Mouse (Mus musculus) spleen, adult 2 months (tissue): ENCODE measurements around the gene Npas3. TPM values are rescaled to one million over a fixed set of nuclear protein-coding genes. Genes with fewer than 3 reads are reported as not detected.

Source experiments
- DNase-seq, 2 experiments: peaks; one replicate each; pipeline versions ENCODE4 v3.0.0 to v3.0.0-alpha.2; 2012 to 2021; ENCODE audit warnings: low spot score in 2 of 2, low read depth in 1 of 2
- H3K27ac ChIP-seq: fragments of 200-500 bp; 2 replicates; pipeline ENCODE4 v1.5.1; 2012; ENCODE audit warnings: low read length, inconsistent platforms; ENCODE audit not compliant: insufficient read depth
- H3K27me3 ChIP-seq: fragments of 200-500 bp; 2 replicates; pipeline ENCODE4 v1.6.1; 2012; ENCODE audit warnings: mild to moderate bottlenecking, moderate library complexity, low read length, inconsistent platforms; ENCODE audit not compliant: control insufficient read depth, insufficient read depth
- H3K36me3 ChIP-seq: fragments of 200-500 bp; 2 replicates; pipeline ENCODE4 v1.6.1; 2012; ENCODE audit warnings: mild to moderate bottlenecking, low read length, inconsistent platforms; ENCODE audit not compliant: control insufficient read depth, insufficient read depth
- H3K4me1 ChIP-seq: fragments of 200-500 bp; 2 replicates; pipeline ENCODE4 v1.6.1; 2011; ENCODE audit warnings: inconsistent platforms; ENCODE audit not compliant: control insufficient read depth, insufficient read depth, insufficient read length
- H3K4me3 ChIP-seq: fragments of 200-500 bp; 2 replicates; pipeline ENCODE4 v1.5.1; 2011; ENCODE audit warnings: mild to moderate bottlenecking, inconsistent platforms; ENCODE audit not compliant: insufficient read depth, insufficient read length; ENCODE audit errors: extremely low read depth
- CTCF ChIP-seq: fragments of 200-500 bp; IDR thresholded peaks from 2 replicates; pipeline ENCODE4 v1.5.1; 2011; ENCODE audit warnings: mild to moderate bottlenecking, inconsistent platforms; ENCODE audit not compliant: insufficient read depth, insufficient read length, insufficient replicate concordance; ENCODE audit errors: extremely low read depth
- POLR2A ChIP-seq: fragments of 200-500 bp; IDR thresholded peaks from 2 replicates; pipeline ENCODE4 v1.6.1; 2011; ENCODE audit warnings: low read depth, low read length, inconsistent platforms
- WGBS: fragments of 180-500 bp; shearing (Covaris S2); methylation state at CpG from one replicate; pipeline ENCODE4 v1.1.7; 2018; 5-methylcytosine and 5-hydroxymethylcytosine counted together
- polyA plus RNA-seq: library from polyadenylated mRNA; depleted of rRNA; stranded (reverse); fragments of >200 nt; gene quantifications from 2 replicates; pipeline ENCODE4 v1.2.3, GENCODE M21; 2012

The Npas3 gene
- polyA plus RNA-seq, 1 experiment, result 0.26 TPM

DNA sequence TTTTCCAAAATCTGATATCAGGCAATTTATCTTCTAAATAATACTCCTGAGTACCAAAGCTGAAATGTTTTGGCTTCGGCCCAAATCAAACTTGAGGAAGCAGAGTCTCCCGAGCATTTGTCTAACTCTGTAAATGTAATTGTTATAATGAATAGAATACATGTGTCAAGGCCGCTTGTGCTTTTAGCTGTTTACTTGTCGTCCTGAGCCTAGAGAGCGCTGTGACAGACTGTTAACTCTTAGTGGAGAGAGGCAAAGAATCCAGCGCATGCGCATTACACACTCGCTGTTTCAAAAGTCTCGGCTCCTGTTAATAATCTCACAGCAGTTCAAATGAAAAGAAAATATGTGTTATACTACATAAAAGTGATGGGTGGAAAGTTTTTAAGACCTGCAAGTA is 94.3 kb downstream of the Npas3 start:
- no peak overlapping the region for H3K27ac ChIP-seq
- H3K36me3 ChIP-seq, result no peaks in the 10 kb centered on the region
- no peak for TF ChIP-seq CTCF
- no peak for TF ChIP-seq POLR2A
- no peak overlapping the region for H3K4me3 ChIP-seq
- H3K4me1 ChIP-seq, result no peaks in the 10 kb centered on the region
- DNase-seq, result no peak
- no peaks in the 10 kb centered on the region for H3K27me3 ChIP-seq
- 82% methylated on average over 9 of the region's 9 CpGs for WGBS

GRCm38 (mm10) chr12:53351860-53352259 is 103.4 kb downstream of the Npas3 start:
- no peak for TF ChIP-seq POLR2A
- TF ChIP-seq CTCF, result no peak
- DNase-seq, result no peak
- Histone ChIP-seq H3K36me3 (no peaks in the 10 kb centered on the region), H3K27me3 (no peaks in the 10 kb centered on the region), H3K27ac (no peak overlapping the region), H3K4me3 (no peak overlapping the region), H3K4me1 (no peaks in the 10 kb centered on the region)
- WGBS, result 79% methylated on average over 7 of the region's 7 CpGs

- DNase-seq, result no peak
- no peak overlapping the region for H3K27ac ChIP-seq
- TF ChIP-seq CTCF, result no peak
- no peak for TF ChIP-seq POLR2A
- no peaks in the 10 kb centered on the region for H3K4me1 ChIP-seq
- 87% methylated on average over 5 of the region's 5 CpGs for WGBS
- no peaks in the 10 kb centered on the region for H3K36me3 ChIP-seq
- H3K4me3 ChIP-seq, result no peak overlapping the region
- no peaks in the 10 kb centered on the region; the same call in 1 of the 2 replicates for H3K27me3 ChIP-seq
Observed at GRCm38 (mm10) chr12:53365751-53366150, 117.3 kb downstream of the Npas3 start.

DNA sequence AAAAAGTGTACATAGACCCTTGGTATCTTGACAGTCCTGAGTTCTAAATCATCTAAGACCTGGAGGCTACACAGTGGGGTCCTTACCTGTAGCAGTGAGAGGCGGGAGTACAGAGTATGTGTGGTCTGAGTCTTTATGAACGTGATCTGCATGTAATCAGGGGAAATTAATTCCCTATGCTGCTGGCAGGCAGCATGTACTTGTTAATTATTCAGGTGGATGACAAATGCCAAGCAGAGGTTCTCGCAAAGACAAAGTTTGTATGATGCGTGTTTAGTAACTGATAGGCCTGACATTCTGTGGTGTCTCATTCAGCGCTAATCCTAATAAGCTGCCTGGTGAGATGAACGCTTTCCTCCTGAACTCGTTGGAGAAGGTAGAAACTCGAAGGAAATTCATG is 136.4 kb downstream of the Npas3 start:
- 87% methylated on average over 8 of the region's 8 CpGs for WGBS
- no peak for DNase-seq
- no peaks in the 10 kb centered on the region for H3K36me3 ChIP-seq
- no peaks in the 10 kb centered on the region for H3K27me3 ChIP-seq
- no peak overlapping the region for H3K4me3 ChIP-seq
- H3K4me1 ChIP-seq, result no peaks in the 10 kb centered on the region
- no peak overlapping the region for H3K27ac ChIP-seq
- no peak for TF ChIP-seq CTCF
- TF ChIP-seq POLR2A, result no peak

GRCm38 (mm10) chr12:53405856-53406255 is 157.4 kb downstream of the Npas3 start:
- DNase-seq, result no peak
- TF ChIP-seq POLR2A, result no peak
- TF ChIP-seq CTCF, result no peak

GRCm38 (mm10) chr12:53407776-53408175 is 159.3 kb downstream of the Npas3 start:
- Histone ChIP-seq H3K4me1 (no peaks in the 10 kb centered on the region), H3K27me3 (no peaks in the 10 kb centered on the region), H3K4me3 (no peak overlapping the region), H3K27ac (no peak overlapping the region), H3K36me3 (no peaks in the 10 kb centered on the region)
- 78% methylated on average over 3 of the region's 3 CpGs for WGBS
- no peak for DNase-seq
- TF ChIP-seq POLR2A, result no peak
- no peak for TF ChIP-seq CTCF

More at GRCm38 (mm10) chr12:53405856-53406255, 157.4 kb downstream of the Npas3 start:
- WGBS, result 62% methylated on average over 4 of the region's 4 CpGs
- no peaks in the 10 kb centered on the region for H3K4me1 ChIP-seq
- no peaks in the 10 kb centered on the region for H3K36me3 ChIP-seq
- no peak overlapping the region for H3K4me3 ChIP-seq
- no peaks in the 10 kb centered on the region for H3K27me3 ChIP-seq
- H3K27ac ChIP-seq, result no peak overlapping the region

DNA sequence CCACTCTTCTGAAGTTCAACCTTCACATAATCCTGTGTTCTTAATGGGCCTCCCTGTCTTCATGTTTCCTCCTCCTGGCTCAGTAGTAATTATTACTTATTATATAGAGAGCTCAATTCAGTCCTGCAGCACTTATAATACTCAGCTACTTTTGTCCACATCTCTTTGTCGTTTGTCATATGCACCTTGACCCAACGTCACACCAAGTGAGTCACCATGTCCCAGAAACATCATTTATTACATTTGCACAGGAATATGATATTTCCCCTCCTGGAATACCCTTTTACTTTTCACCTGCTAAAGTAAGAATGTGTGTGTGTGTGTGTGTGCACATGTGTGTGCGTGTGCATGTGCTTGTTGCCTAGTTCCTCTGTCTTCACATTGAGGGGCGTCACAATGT is 161.2 kb downstream of the Npas3 start:
- Histone ChIP-seq H3K27me3 (no peaks in the 10 kb centered on the region), H3K4me1 (no peaks in the 10 kb centered on the region), H3K36me3 (no peaks in the 10 kb centered on the region), H3K27ac (no peak overlapping the region), H3K4me3 (no peak overlapping the region)
- no peak for TF ChIP-seq CTCF
- TF ChIP-seq POLR2A, result no peak
- 87% methylated on average over 4 of the region's 4 CpGs for WGBS
- DNase-seq, result no peak
